Mouse (Mus musculus) liver, embryonic 14.5 days (tissue): ENCODE data around the gene Parp16.

ENCODE experiments used
- CTCF ChIP-seq: IDR thresholded peaks from 2 replicates; pipeline ENCODE4 v1.5.1; 2016; ENCODE audit warnings: antibody characterized with exemption, low read depth, control low read depth
- EP300 ChIP-seq: IDR thresholded peaks from 2 replicates; pipeline ENCODE4 v1.6.1; 2016; ENCODE audit warnings: antibody characterized with exemption, low read depth

GRCm38 (mm10) chr9:65201021-65201380 lies 5.8 kb downstream of the Parp16 start:
- TF ChIP-seq CTCF = no peak
- TF ChIP-seq EP300 = no peak
